Mouse (Mus musculus) brain, embryonic 14.5 days (tissue): ENCODE results near the gene Plce1.

Source experiments
- CTCF ChIP-seq: fragments of 200-500 bp; IDR thresholded peaks from 2 replicates; pipeline ENCODE4 v1.5.1; 2012; ENCODE audit warnings: inconsistent platforms, mild to moderate bottlenecking, moderate library complexity, borderline replicate concordance; ENCODE audit not compliant: insufficient read depth, insufficient read length; ENCODE audit errors: extremely low read depth
- POLR2A ChIP-seq: fragments of 200-500 bp; IDR thresholded peaks from 2 replicates; pipeline ENCODE4 v1.6.1; 2012; ENCODE audit warnings: mild to moderate bottlenecking, inconsistent platforms, borderline replicate concordance; ENCODE audit not compliant: poor library complexity, insufficient read depth, insufficient read length, severe bottlenecking; ENCODE audit errors: extremely low read depth

GRCm38 (mm10) chr19:38478286-38478685, 2.6 kb upstream of the Plce1 start:
- TF ChIP-seq CTCF (no peak), POLR2A (no peak)
